Mouse (Mus musculus): ENCODE results near the gene Cyb5rl. TPM values are rescaled to one million over a fixed set of nuclear protein-coding genes. Genes with fewer than 3 reads are reported as not detected.

Gene Cyb5rl
- polyA plus RNA-seq, 1 experiment from 2014 or later, result 3.6 TPM

DNA sequence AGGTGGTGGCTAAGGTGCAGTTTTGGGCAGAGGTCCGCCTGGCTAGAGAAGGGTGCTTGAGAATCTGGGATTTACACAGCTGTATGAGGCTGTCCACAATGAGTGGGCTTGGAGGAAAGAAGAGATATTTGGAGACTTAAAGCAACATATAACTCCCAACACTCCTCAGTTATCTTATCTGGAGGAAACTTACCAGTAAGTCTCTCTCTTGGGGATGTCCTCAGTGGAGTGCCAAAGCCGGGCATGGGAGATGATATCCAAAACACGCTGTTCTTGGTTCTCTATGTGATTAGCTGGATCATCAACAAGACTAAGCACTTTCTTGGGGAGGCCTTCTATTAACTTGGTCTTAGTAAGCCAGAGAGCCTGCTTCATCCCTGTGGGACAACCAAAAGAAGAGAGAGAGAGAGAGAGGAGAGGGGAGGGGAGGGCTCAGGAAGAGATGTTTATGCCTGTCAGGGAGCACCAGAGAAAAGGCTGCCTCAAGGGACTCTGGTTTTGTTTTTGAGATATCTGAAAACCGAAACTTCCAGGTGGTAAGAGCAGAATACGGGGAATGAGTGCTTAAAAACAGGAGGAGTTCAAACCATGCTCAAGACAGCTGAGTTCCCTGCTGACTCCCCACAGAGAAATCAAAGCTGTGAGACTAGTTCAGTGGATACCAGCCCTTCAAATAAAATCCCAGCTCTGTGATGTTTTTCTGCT is 2.2 kb upstream of the Cyb5rl start:
- no peaks in the 10 kb centered on the region; the same call in 1 of the 2 replicates for H3K4me1 ChIP-seq (replicated peaks; ENCODE audit: control insufficient read depth, insufficient read depth, low read length)
- H3K27me3 ChIP-seq (replicated peaks; ENCODE audit: control insufficient read depth, insufficient read depth, low read length), result no peaks in the 10 kb centered on the region
- no peak overlapping the region for H3K4me2 ChIP-seq (replicated peaks; ENCODE audit: low read depth)
- no peak for TF ChIP-seq CTCF (IDR thresholded peaks at IDR 0.05; ENCODE audit: low read depth)
- H3K9ac ChIP-seq (ENCODE audit: low read depth, low read length), result no peak overlapping the region
- peaks cover 44% of the 10 kb centered on the region for H3K36me3 ChIP-seq (ENCODE audit: control insufficient read depth, insufficient read depth)
- WGBS, result 91% methylated on average over 5 of the region's 5 CpGs
- H3K4me3 ChIP-seq (ENCODE audit: low read depth, low read length), result no peak overlapping the region
- no peak overlapping the region for H3K27ac ChIP-seq (ENCODE audit: low read depth, low read length)
- H3K9me3 ChIP-seq (ENCODE audit: control insufficient read depth), result no peaks in the 10 kb centered on the region
- ATAC-seq, result no peak

- Histone ChIP-seq H3K27ac (ENCODE audit: low read depth, low read length) (0 out of 2 replicates have a peak overlapping the region, but pooled peaks have one; percentile 11), H3K36me3 (ENCODE audit: control insufficient read depth, insufficient read depth) (peaks cover 23% of the 10 kb centered on the region), H3K27me3 (replicated peaks; ENCODE audit: control insufficient read depth, insufficient read depth, low read length) (no peaks in the 10 kb centered on the region), H3K4me3 (ENCODE audit: low read depth, low read length) (peak overlapping the region; percentile 90), H3K9ac (ENCODE audit: low read depth, low read length) (peak overlapping the region; percentile 66), H3K4me2 (replicated peaks; ENCODE audit: low read depth) (peak overlapping the region; percentile 85), H3K4me1 (replicated peaks; ENCODE audit: control insufficient read depth, insufficient read depth, low read length) (no peaks in the 10 kb centered on the region; the same call in 1 of the 2 replicates), H3K9me3 (ENCODE audit: control insufficient read depth) (no peaks in the 10 kb centered on the region)
- peak; percentile 29 for ATAC-seq
- WGBS, result 3% methylated on average over 33 of the region's 33 CpGs
- TF ChIP-seq CTCF (IDR thresholded peaks at IDR 0.05; ENCODE audit: low read depth), result no peak
These were observed 508 bp downstream of the Cyb5rl start for GRCm38 (mm10) chr4:107067151-107067840.

DNA sequence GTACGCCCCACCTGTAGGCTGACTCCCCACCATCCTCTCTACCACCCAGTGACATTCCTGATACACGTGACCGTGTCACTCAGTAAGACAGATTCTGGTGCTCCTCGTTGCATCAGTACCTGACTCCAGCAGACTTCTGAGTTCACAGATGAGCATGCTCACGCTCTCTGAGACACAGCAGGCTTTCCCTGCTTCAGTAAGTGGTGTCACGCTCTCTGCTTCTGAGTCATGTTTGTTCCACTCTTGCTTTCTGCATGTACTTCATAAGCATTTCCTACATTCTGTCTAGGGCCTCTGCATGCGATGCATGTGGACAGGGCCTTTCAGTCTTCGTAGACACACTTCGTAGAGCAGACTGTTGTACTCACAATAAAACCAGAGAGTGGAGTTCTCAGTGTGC is 5.6 kb downstream of the Cyb5rl start:
- 79% methylated on average over 9 of the region's 9 CpGs for WGBS
- Histone ChIP-seq H3K4me1 (replicated peaks; ENCODE audit: control insufficient read depth, insufficient read depth, low read length) (no peaks in the 10 kb centered on the region; the same call in 1 of the 2 replicates), H3K27ac (ENCODE audit: low read depth, low read length) (no peak overlapping the region), H3K9ac (ENCODE audit: low read depth, low read length) (no peak overlapping the region), H3K27me3 (replicated peaks; ENCODE audit: control insufficient read depth, insufficient read depth, low read length) (no peaks in the 10 kb centered on the region), H3K4me3 (ENCODE audit: low read depth, low read length) (no peak overlapping the region), H3K36me3 (ENCODE audit: control insufficient read depth, insufficient read depth) (no peaks in the 10 kb centered on the region), H3K9me3 (ENCODE audit: control insufficient read depth) (no peaks in the 10 kb centered on the region), H3K4me2 (replicated peaks; ENCODE audit: low read depth) (no peak overlapping the region)
- TF ChIP-seq CTCF (IDR thresholded peaks at IDR 0.05; ENCODE audit: low read depth), result no peak
- no peak for ATAC-seq

GRCm38 (mm10) chr4:107075456-107075855 is 8.7 kb downstream of the Cyb5rl start:
- H3K4me1 ChIP-seq (replicated peaks; ENCODE audit: control insufficient read depth, insufficient read depth, low read length), result no peaks in the 10 kb centered on the region
- no peak for TF ChIP-seq CTCF (IDR thresholded peaks at IDR 0.05; ENCODE audit: low read depth)
- H3K27me3 ChIP-seq (replicated peaks; ENCODE audit: control insufficient read depth, insufficient read depth, low read length), result no peaks in the 10 kb centered on the region
- H3K4me3 ChIP-seq (ENCODE audit: low read depth, low read length), result no peak overlapping the region
- no peak overlapping the region for H3K27ac ChIP-seq (ENCODE audit: low read depth, low read length)
- no peak overlapping the region for H3K4me2 ChIP-seq (replicated peaks; ENCODE audit: low read depth)
- no peaks in the 10 kb centered on the region for H3K9me3 ChIP-seq (ENCODE audit: control insufficient read depth)
- no peak overlapping the region for H3K9ac ChIP-seq (ENCODE audit: low read depth, low read length)
- no peaks in the 10 kb centered on the region for H3K36me3 ChIP-seq (ENCODE audit: control insufficient read depth, insufficient read depth)
- WGBS, result 62% methylated on average over 5 of the region's 5 CpGs
- ATAC-seq, result no peak

GRCm38 (mm10) chr4:107078894-107079293 is 12.1 kb downstream of the Cyb5rl start:
- H3K9ac ChIP-seq (ENCODE audit: low read depth, low read length), result no peak overlapping the region
- H3K36me3 ChIP-seq (ENCODE audit: control insufficient read depth, insufficient read depth), result no peaks in the 10 kb centered on the region
- H3K27ac ChIP-seq (ENCODE audit: low read depth, low read length), result no peak overlapping the region
- H3K9me3 ChIP-seq (ENCODE audit: control insufficient read depth), result no peaks in the 10 kb centered on the region
- no peak for TF ChIP-seq CTCF (IDR thresholded peaks at IDR 0.05; ENCODE audit: low read depth)
- WGBS, result 79% methylated on average over 4 of the region's 4 CpGs
- no peaks in the 10 kb centered on the region for H3K27me3 ChIP-seq (replicated peaks; ENCODE audit: control insufficient read depth, insufficient read depth, low read length)
- no peak for ATAC-seq
- H3K4me3 ChIP-seq (ENCODE audit: low read depth, low read length), result no peak overlapping the region
- no peak overlapping the region for H3K4me2 ChIP-seq (replicated peaks; ENCODE audit: low read depth)
- no peaks in the 10 kb centered on the region for H3K4me1 ChIP-seq (replicated peaks; ENCODE audit: control insufficient read depth, insufficient read depth, low read length)

- Histone ChIP-seq H3K4me3 (ENCODE audit: low read depth, low read length) (no peak overlapping the region), H3K27me3 (replicated peaks; ENCODE audit: control insufficient read depth, insufficient read depth, low read length) (no peaks in the 10 kb centered on the region), H3K9me3 (ENCODE audit: control insufficient read depth) (no peaks in the 10 kb centered on the region), H3K36me3 (ENCODE audit: control insufficient read depth, insufficient read depth) (no peaks in the 10 kb centered on the region), H3K4me1 (replicated peaks; ENCODE audit: control insufficient read depth, insufficient read depth, low read length) (no peaks in the 10 kb centered on the region), H3K27ac (ENCODE audit: low read depth, low read length) (no peak overlapping the region), H3K4me2 (replicated peaks; ENCODE audit: low read depth) (no peak overlapping the region), H3K9ac (ENCODE audit: low read depth, low read length) (no peak overlapping the region)
- TF ChIP-seq CTCF (IDR thresholded peaks at IDR 0.05; ENCODE audit: low read depth), result no peak
- ATAC-seq, result no peak
These were observed 12.9 kb downstream of the Cyb5rl start for GRCm38 (mm10) chr4:107079716-107080115.

Measured in intestine, postnatal 0 days (tissue).